Mouse (Mus musculus) lung, adult 18-20 months (tissue): ENCODE data around the gene Apoc1.

Source experiments
- DNase-seq, 2 experiments: peaks; one replicate each; pipeline ENCODE4 v3.0.0; 2022; ENCODE audit warnings: mixed read lengths in 2 of 2

Gene Apoc1

GRCm38 (mm10) chr7:19691873-19692865, at the start of gene Apoc1:
TSS of gene Apoc1 (minus strand) at chr7:19692660.
- DNase-seq, result peak; percentile 78 to 86

- no peak for DNase-seq
Observed at GRCm38 (mm10) chr7:19741329-19742031, 49.0 kb upstream of the Apoc1 start.

GRCm38 (mm10) chr7:19740269-19740668, 47.8 kb upstream of the Apoc1 start:
- DNase-seq, result peak in 1 of 2 experiments; percentile 45

GRCm38 (mm10) chr7:19738771-19739170, 46.3 kb upstream of the Apoc1 start:
- DNase-seq, result no peak

GRCm38 (mm10) chr7:19736389-19737057, 44.1 kb upstream of the Apoc1 start:
- no peak for DNase-seq

- no peak for DNase-seq
Observed at GRCm38 (mm10) chr7:19734178-19734666, 41.8 kb upstream of the Apoc1 start.

GRCm38 (mm10) chr7:19726541-19726940, 34.1 kb upstream of the Apoc1 start:
- no peak for DNase-seq

GRCm38 (mm10) chr7:19724167-19724566, 31.7 kb upstream of the Apoc1 start:
- DNase-seq, result peak; percentile 84 to 90

- DNase-seq, result peak; percentile 76 to 84
Observed at GRCm38 (mm10) chr7:19722754-19723195, 30.3 kb upstream of the Apoc1 start.

- DNase-seq, result no peak
Observed at GRCm38 (mm10) chr7:19719200-19719599, 26.7 kb upstream of the Apoc1 start.

- no peak for DNase-seq
Observed at GRCm38 (mm10) chr7:19718297-19718952, 26.0 kb upstream of the Apoc1 start.

- no peak for DNase-seq
Observed at GRCm38 (mm10) chr7:19717346-19717745, 24.9 kb upstream of the Apoc1 start.

- no peak for DNase-seq
Observed at GRCm38 (mm10) chr7:19716822-19717221, 24.4 kb upstream of the Apoc1 start.

- DNase-seq, result no peak
Observed at GRCm38 (mm10) chr7:19716055-19716682, 23.7 kb upstream of the Apoc1 start.

- peak; percentile 100 for DNase-seq
Observed at GRCm38 (mm10) chr7:19715239-19716054, 23.0 kb upstream of the Apoc1 start, which contains the start of gene Tomm40. TSS of gene Tomm40 (minus strand) at chr7:19715438.

GRCm38 (mm10) chr7:19714836-19715235, 22.4 kb upstream of the Apoc1 start:
- DNase-seq, result no peak

- no peak for DNase-seq
Observed at GRCm38 (mm10) chr7:19713598-19713997, 21.1 kb upstream of the Apoc1 start.

GRCm38 (mm10) chr7:19713196-19713595, 20.7 kb upstream of the Apoc1 start:
- DNase-seq, result no peak

- no peak for DNase-seq
Observed at GRCm38 (mm10) chr7:19712414-19712813, 20.0 kb upstream of the Apoc1 start.

- no peak for DNase-seq
Observed at GRCm38 (mm10) chr7:19710650-19711049, 18.2 kb upstream of the Apoc1 start.

- no peak for DNase-seq
Observed at GRCm38 (mm10) chr7:19705271-19705670, 12.8 kb upstream of the Apoc1 start.
